Comparison of ENCODE assay signal across 24 mouse cellular contexts in the genomic region with DNA sequence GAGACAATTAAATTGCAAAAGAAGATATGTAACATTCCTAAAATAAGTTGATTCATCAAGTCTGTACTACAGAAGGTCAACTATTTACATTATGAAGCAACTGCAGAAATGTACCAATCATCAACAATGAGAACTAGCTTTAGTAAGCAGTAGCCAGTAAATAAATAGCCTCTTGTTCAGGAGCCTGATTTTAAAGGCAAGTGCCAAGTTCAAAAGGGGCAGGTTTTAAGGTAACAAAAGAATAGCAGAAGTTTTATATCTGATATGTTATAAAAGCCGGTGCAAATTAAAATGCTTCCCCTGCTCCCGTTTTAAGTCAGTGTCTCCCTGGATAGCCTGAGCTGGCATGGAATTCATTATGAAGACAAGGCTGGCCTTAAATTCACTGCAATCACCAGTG. TPM values are rescaled to one million over a fixed set of nuclear protein-coding genes. Genes with fewer than 3 reads are reported as not detected.
DNase-seq lines count a peak whose midpoint lies in the region; ATAC-seq and TF ChIP-seq lines count a peak whose summit lies in the region.
"Had no signal": no experiment of that assay in that cellular context is flagged by ENCODE, and none has a peak within 500 bp of the region (broad histone marks: within the 10 kb centered on the region; RNA-seq: fewer than 3 reads in every experiment).

No protein-coding gene starts in this region.

- peak overlapping the region; percentile 94 for H3K4me3 ChIP-seq in gastrocnemius, adult 2 months
- H3K4me3 ChIP-seq in liver, adult 2 months (ENCODE audit: insufficient read depth, low read depth, low read length) = no peak overlapping the region
- H3K4me3 ChIP-seq in midbrain, embryonic 11.5 days (ENCODE audit: low read depth, low read length) = no peak overlapping the region
- no peak overlapping the region for H3K4me3 ChIP-seq in midbrain, embryonic 15.5 days
- H3K4me3 ChIP-seq: embryonic facial prominence, embryonic 10.5 days; embryonic facial prominence, embryonic 12.5 days; forebrain, embryonic 13.5 days; forebrain, embryonic 15.5 days had no signal

- no peak overlapping the region for H3K4me2 ChIP-seq in midbrain, embryonic 11.5 days
- H3K4me2 ChIP-seq in midbrain, embryonic 15.5 days = no peak overlapping the region
- H3K4me2 ChIP-seq: embryonic facial prominence, embryonic 12.5 days; forebrain, embryonic 13.5 days; forebrain, embryonic 15.5 days had no signal

- H3K79me2 ChIP-seq in liver, adult 2 months (ENCODE audit: control insufficient read depth, insufficient read depth, low read length) = peaks cover 7% of the 10 kb centered on the region; the same call in 1 of the 2 replicates

- no peak overlapping the region for H3K9ac ChIP-seq in liver, adult 2 months (ENCODE audit: low read depth, low read length)
- H3K9ac ChIP-seq in midbrain, embryonic 11.5 days (ENCODE audit: low read length) = no peak overlapping the region
- no peak overlapping the region for H3K9ac ChIP-seq in midbrain, embryonic 15.5 days
- H3K9ac ChIP-seq: embryonic facial prominence, embryonic 12.5 days; forebrain, embryonic 13.5 days; forebrain, embryonic 15.5 days had no signal

- no peaks in the 10 kb centered on the region for H3K27me3 ChIP-seq in liver, adult 2 months (ENCODE audit: control insufficient read depth, insufficient read depth, low read length)
- H3K27me3 ChIP-seq in midbrain, embryonic 11.5 days (ENCODE audit: control insufficient read depth, insufficient read depth, low read length) = no peaks in the 10 kb centered on the region
- no peaks in the 10 kb centered on the region for H3K27me3 ChIP-seq in midbrain, embryonic 15.5 days (replicated peaks)
- H3K27me3 ChIP-seq: embryonic facial prominence, embryonic 12.5 days; forebrain, embryonic 13.5 days; forebrain, embryonic 15.5 days had no signal

- intact Hi-C loops in gastrocnemius, adult 2 months (cut with DNase I) = no loop called here

- peaks cover 7% of the 10 kb centered on the region for H3K4me1 ChIP-seq in liver, adult 2 months (ENCODE audit: control insufficient read depth, insufficient read depth, low read length)
- H3K4me1 ChIP-seq in midbrain, embryonic 11.5 days (ENCODE audit: control insufficient read depth, insufficient read depth, low read length) = peaks cover 15% of the 10 kb centered on the region
- H3K4me1 ChIP-seq in midbrain, embryonic 15.5 days = peaks cover 20% of the 10 kb centered on the region

- DNase-seq in gastrocnemius, adult 2 months = no peak
- no peak for DNase-seq in gastrocnemius, postnatal 25 days
- DNase-seq in liver, adult 2 months (ENCODE audit: extremely low read depth, low read depth, low spot score) = peak; percentile 61
- no peak for DNase-seq in liver
- peak; percentile 83 for DNase-seq in midbrain, embryonic 11.5 days (ENCODE audit: low spot score, missing footprints)
- DNase-seq in induced T-regulatory cell, adult 2 months (ENCODE audit: low read depth) = peak; percentile 19
- DNase-seq in urinary bladder, postnatal 36 days (ENCODE audit: low spot score in 2 of 2) = no peak
- DNase-seq: adrenal gland, adult 2 months; adrenal gland, postnatal 10 days; adrenal gland, postnatal 25 days; B cell, adult 2 months; cerebellum, adult 11-12 months; cerebellum, adult 2 months; cerebellum, adult 9-10 months; cerebellum, postnatal 10 days; cerebellum, postnatal 25 days had no signal

- peak overlapping the region; percentile 100 for H3K27ac ChIP-seq in gastrocnemius, adult 2 months
- peak overlapping the region; percentile 44; the same call in 1 of the 2 replicates for H3K27ac ChIP-seq in liver, adult 2 months (replicated peaks; ENCODE audit: insufficient read depth, low read depth, low read length)
- no peak overlapping the region for H3K27ac ChIP-seq in midbrain, embryonic 11.5 days (ENCODE audit: low read depth, low read length)
- no peak overlapping the region for H3K27ac ChIP-seq in midbrain, embryonic 15.5 days
- H3K27ac ChIP-seq: embryonic facial prominence, embryonic 10.5 days; embryonic facial prominence, embryonic 12.5 days; forebrain, embryonic 13.5 days; forebrain, embryonic 15.5 days had no signal

- no peak for TF ChIP-seq CTCF in gastrocnemius, adult 2 months (IDR thresholded peaks at IDR 0.05)
- no peak for TF ChIP-seq CTCF in liver, adult 2 months (IDR thresholded peaks at IDR 0.05; ENCODE audit: low read depth, low read length)

- TF ChIP-seq POLR2A in liver, adult 2 months (IDR thresholded peaks at IDR 0.05; ENCODE audit: extremely low read depth, insufficient read depth, low read length) = no peak

- H3K9me3 ChIP-seq in midbrain, embryonic 11.5 days (ENCODE audit: control insufficient read depth, low read length) = no peaks in the 10 kb centered on the region
- H3K9me3 ChIP-seq in midbrain, embryonic 15.5 days = no peaks in the 10 kb centered on the region
- H3K9me3 ChIP-seq: embryonic facial prominence, embryonic 10.5 days; embryonic facial prominence, embryonic 12.5 days; forebrain, embryonic 13.5 days; forebrain, embryonic 15.5 days had no signal

- peaks cover 38% of the 10 kb centered on the region for H3K36me3 ChIP-seq in liver, adult 2 months (ENCODE audit: control insufficient read depth, insufficient read depth, low read length)
- H3K36me3 ChIP-seq in midbrain, embryonic 11.5 days (ENCODE audit: control insufficient read depth, insufficient read depth, low read length) = peaks cover 20% of the 10 kb centered on the region
- H3K36me3 ChIP-seq in midbrain, embryonic 15.5 days (replicated peaks) = peaks cover 35% of the 10 kb centered on the region; the same call in 1 of the 2 replicates

- ATAC-seq in midbrain, embryonic 11.5 days (ENCODE audit: low FRiP score) = no peak
- no peak for ATAC-seq in midbrain, embryonic 15.5 days (replicated peaks)
- ATAC-seq: CD4-positive, CD25-positive, alpha-beta regulatory T cell, adult 4 months; forebrain, embryonic 13.5 days; forebrain, embryonic 15.5 days had no signal

- WGBS in liver, adult 2 months = 34% methylated on average over 2 of the region's 2 CpGs
- 87% methylated on average over 2 of the region's 2 CpGs for WGBS in midbrain, embryonic 11.5 days
- 88% methylated on average over 2 of the region's 2 CpGs for WGBS in midbrain, embryonic 15.5 days

RNA-seq across cellular contexts. Expression of a gene that starts 18.5 kb away (rescaled TPM):
- total RNA-seq in gastrocnemius, adult 2 months (2021) = 10 to 100 TPM; 55.8 to 58.6 TPM
- total RNA-seq in gastrocnemius, postnatal 25 days (2021) = 10 to 100 TPM; 33.2 to 62.1 TPM
- total RNA-seq in liver, adult 2 months (2014; rRNA removed) = not detected in 2 replicates
- not detected in 2 replicates for polyA plus RNA-seq in liver, adult 2 months (2012; rRNA removed)
- polyA plus RNA-seq in midbrain, embryonic 11.5 days (2014; fragmentation: Nextera tagmentation; extraction: Ambion mirVana) = not detected in 2 replicates
- not detected in 2 replicates for polyA plus RNA-seq in midbrain, embryonic 15.5 days (2015; fragmentation: Nextera tagmentation; extraction: Ambion mirVana)
- total RNA-seq: adrenal gland, postnatal 25 days; MEL had no signal
- polyA plus RNA-seq: adrenal gland, adult 2 months; CD4-positive, CD25-positive, alpha-beta regulatory T cell, adult 4 months; embryonic facial prominence, embryonic 10.5 days; forebrain, embryonic 11.5 days; forebrain, embryonic 13.5 days; forebrain, embryonic 15.5 days had no signal

RNA-seq across cellular contexts. Expression of a gene that starts 30.5 kb away (rescaled TPM):
- total RNA-seq in gastrocnemius, adult 2 months (2021) = 100 to 1,000 TPM; 106 to 137 TPM
- 100 to 1,000 TPM in 1 of 2 experiments, 10 to 100 TPM in 1; 67.1 to 121 TPM for total RNA-seq in gastrocnemius, postnatal 25 days (2021)
- 17.6 and 24.3 TPM in 2 replicates for total RNA-seq in liver, adult 2 months (2014; rRNA removed)
- 3.9 and 4.8 TPM in 2 replicates for polyA plus RNA-seq in liver, adult 2 months (2012; rRNA removed)
- polyA plus RNA-seq in midbrain, embryonic 11.5 days (2014; fragmentation: Nextera tagmentation; extraction: Ambion mirVana) = 198 and 210 TPM in 2 replicates
- polyA plus RNA-seq in midbrain, embryonic 15.5 days (2015; fragmentation: Nextera tagmentation; extraction: Ambion mirVana) = 152 and 160 TPM in 2 replicates

Comparison
In these comparisons a context has a peak if more than half of its experiments do, and no peak if none do; other contexts are left out.
1. DNase-seq: peak in liver, adult 2 months (single experiment), midbrain, embryonic 11.5 days (single experiment) and induced T-regulatory cell, adult 2 months (single experiment); none in gastrocnemius, adult 2 months (single experiment), gastrocnemius, postnatal 25 days (single experiment), liver (single experiment) and urinary bladder, postnatal 36 days (0 of 2).
2. H3K27ac ChIP-seq: peak in gastrocnemius, adult 2 months (single experiment) and liver, adult 2 months (single experiment); none in midbrain, embryonic 11.5 days (single experiment) and midbrain, embryonic 15.5 days (single experiment).
3. RNA of a gene that starts 18.5 kb away (total RNA-seq): 33.2 to 62.1 TPM in gastrocnemius, postnatal 25 days and 55.8 to 58.6 TPM in gastrocnemius, adult 2 months; not detected in liver, adult 2 months; every median in the first group is over 10 times any median in the second.